In the genomic region with DNA sequence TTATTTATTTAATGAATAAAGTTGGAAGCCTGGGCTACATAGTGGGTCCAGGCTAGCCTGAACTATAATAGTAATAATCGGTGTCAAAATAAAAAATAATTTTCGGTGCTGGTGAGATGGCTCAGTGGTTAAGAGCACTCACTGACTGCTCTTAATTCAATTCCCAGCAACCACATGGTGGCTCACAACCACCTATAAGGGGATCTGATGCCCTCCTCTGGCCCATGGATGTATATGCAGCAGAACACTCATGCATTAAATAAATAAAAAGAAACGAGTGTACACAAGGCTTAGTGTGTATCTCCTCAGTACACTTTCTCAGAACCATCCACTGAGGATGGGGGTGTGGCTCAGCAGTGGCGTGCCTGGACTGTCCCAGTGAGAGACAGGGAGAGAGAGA, we compare ENCODE assay signal across 13 mouse cellular contexts. TPM values are rescaled to one million over a fixed set of nuclear protein-coding genes. Genes with fewer than 3 reads are reported as not detected.
DNase-seq lines count a peak whose midpoint lies in the region; ATAC-seq and TF ChIP-seq lines count a peak whose summit lies in the region.
"Had no signal": no experiment of that assay in that cellular context is flagged by ENCODE, and none has a peak within 500 bp of the region (broad histone marks: within the 10 kb centered on the region; RNA-seq: fewer than 3 reads in every experiment).

No protein-coding gene starts in this region.

- no peaks in the 10 kb centered on the region for H3K27me3 ChIP-seq in heart, postnatal 0 days (ENCODE audit: control insufficient read depth, insufficient read depth, low read length)
- H3K27me3 ChIP-seq in midbrain, postnatal 0 days (ENCODE audit: insufficient read depth, low read length) = no peaks in the 10 kb centered on the region
- no peaks in the 10 kb centered on the region; the same call in 1 of the 2 replicates for H3K27me3 ChIP-seq in midbrain, embryonic 11.5 days (ENCODE audit: control insufficient read depth, insufficient read depth, low read length)
- H3K27me3 ChIP-seq in heart, embryonic 12.5 days (replicated peaks) = peaks cover 34% of the 10 kb centered on the region

- H3K4me2 ChIP-seq in heart, postnatal 0 days (ENCODE audit: low read depth, low read length) = no peak overlapping the region
- H3K4me2 ChIP-seq in midbrain, postnatal 0 days (ENCODE audit: low read depth, low read length, poor library complexity, severe bottlenecking) = no peak overlapping the region
- no peak overlapping the region for H3K4me2 ChIP-seq in midbrain, embryonic 11.5 days
- no peak overlapping the region for H3K4me2 ChIP-seq in heart, embryonic 12.5 days
- H3K4me2 ChIP-seq: hindbrain, embryonic 12.5 days; midbrain, embryonic 13.5 days had no signal

- TF ChIP-seq EP300 in heart, postnatal 0 days (IDR thresholded peaks at IDR 0.05; ENCODE audit: low read depth) = no peak

- DNase-seq in heart, postnatal 0 days (ENCODE audit: low spot score) = no peak
- no peak for DNase-seq in heart, postnatal 4 days
- no peak for DNase-seq in midbrain, postnatal 0 days (ENCODE audit: low spot score)
- DNase-seq in midbrain, embryonic 11.5 days (ENCODE audit: low spot score, missing footprints) = no peak
- DNase-seq in brain, embryonic 14.5 days (ENCODE audit: low read depth) = peak; percentile 3
- DNase-seq in adrenal gland, postnatal 10 days = no peak
- DNase-seq: cerebellum, adult 18-20 months; kidney, adult 11 months; kidney, postnatal 25 days; lung, postnatal 36 days had no signal

- H3K4me1 ChIP-seq in heart, postnatal 0 days (ENCODE audit: control insufficient read depth, insufficient read depth) = no peaks in the 10 kb centered on the region; the same call in 1 of the 2 replicates
- H3K4me1 ChIP-seq in midbrain, postnatal 0 days (ENCODE audit: insufficient read depth, low read length) = no peaks in the 10 kb centered on the region
- no peaks in the 10 kb centered on the region for H3K4me1 ChIP-seq in midbrain, embryonic 11.5 days (ENCODE audit: control insufficient read depth, insufficient read depth, low read length)
- H3K4me1 ChIP-seq in heart, embryonic 12.5 days (replicated peaks) = peaks cover 10% of the 10 kb centered on the region
- H3K4me1 ChIP-seq: hindbrain, embryonic 12.5 days; midbrain, embryonic 13.5 days had no signal

- no peak overlapping the region for H3K27ac ChIP-seq in heart, postnatal 0 days (ENCODE audit: low read depth)
- no peak overlapping the region for H3K27ac ChIP-seq in midbrain, postnatal 0 days (ENCODE audit: low read depth, low read length)
- H3K27ac ChIP-seq in midbrain, embryonic 11.5 days (ENCODE audit: low read depth, low read length) = no peak overlapping the region
- H3K27ac ChIP-seq in heart, embryonic 12.5 days (ENCODE audit: poor library complexity, severe bottlenecking) = no peak overlapping the region
- H3K27ac ChIP-seq: hindbrain, embryonic 12.5 days; midbrain, embryonic 13.5 days had no signal

- no peak for ATAC-seq in heart, postnatal 0 days (ENCODE audit: insufficient read depth, low read depth)
- no peak for ATAC-seq in midbrain, postnatal 0 days (ENCODE audit: low FRiP score)
- ATAC-seq in midbrain, embryonic 11.5 days (ENCODE audit: low FRiP score) = no peak
- ATAC-seq in heart, embryonic 12.5 days (ENCODE audit: insufficient number of reproducible peaks, low FRiP score) = no peak
- ATAC-seq: midbrain, embryonic 13.5 days had no signal

- no peak overlapping the region for H3K4me3 ChIP-seq in heart, postnatal 0 days (ENCODE audit: low read depth, low read length)
- no peak overlapping the region for H3K4me3 ChIP-seq in midbrain, postnatal 0 days (ENCODE audit: low read depth, low read length)
- H3K4me3 ChIP-seq in midbrain, embryonic 11.5 days (ENCODE audit: low read depth, low read length) = no peak overlapping the region
- no peak overlapping the region for H3K4me3 ChIP-seq in heart, embryonic 12.5 days
- H3K4me3 ChIP-seq: hindbrain, embryonic 12.5 days; midbrain, embryonic 13.5 days had no signal

- TF ChIP-seq CTCF in heart, postnatal 0 days (IDR thresholded peaks at IDR 0.05; ENCODE audit: low read depth) = peak; percentile 21; the same call in 1 of the 2 replicates
- TF ChIP-seq CTCF in midbrain, postnatal 0 days (IDR thresholded peaks at IDR 0.05) = peak; percentile 25
- TF ChIP-seq CTCF in brain, embryonic 14.5 days (IDR thresholded peaks at IDR 0.05; ENCODE audit: borderline replicate concordance, extremely low read depth, insufficient read depth, insufficient read length) = no peak

- no peak overlapping the region for H3K9ac ChIP-seq in heart, postnatal 0 days (replicated peaks; ENCODE audit: low read depth, low read length)
- H3K9ac ChIP-seq in midbrain, postnatal 0 days (replicated peaks; ENCODE audit: low read length, poor library complexity, severe bottlenecking) = no peak overlapping the region
- H3K9ac ChIP-seq in midbrain, embryonic 11.5 days (ENCODE audit: low read length) = no peak overlapping the region
- H3K9ac ChIP-seq in heart, embryonic 12.5 days = no peak overlapping the region
- H3K9ac ChIP-seq: hindbrain, embryonic 12.5 days; midbrain, embryonic 13.5 days had no signal

- 64% methylated on average over 4 of the region's 4 CpGs for WGBS in heart, postnatal 0 days
- 67% methylated on average over 4 of the region's 4 CpGs for WGBS in midbrain, postnatal 0 days
- WGBS in midbrain, embryonic 11.5 days = 67% methylated on average over 4 of the region's 4 CpGs
- WGBS in heart, embryonic 12.5 days = 54% methylated on average over 4 of the region's 4 CpGs

- no peaks in the 10 kb centered on the region for H3K9me3 ChIP-seq in heart, postnatal 0 days (replicated peaks; ENCODE audit: control insufficient read depth, low read length)
- H3K9me3 ChIP-seq in midbrain, postnatal 0 days (ENCODE audit: low read length) = no peaks in the 10 kb centered on the region
- H3K9me3 ChIP-seq in midbrain, embryonic 11.5 days (ENCODE audit: control insufficient read depth, low read length) = no peaks in the 10 kb centered on the region
- H3K9me3 ChIP-seq in heart, embryonic 12.5 days (replicated peaks) = no peaks in the 10 kb centered on the region
- H3K9me3 ChIP-seq: hindbrain, embryonic 12.5 days; midbrain, embryonic 13.5 days had no signal

- H3K36me3 ChIP-seq in heart, postnatal 0 days (replicated peaks; ENCODE audit: control insufficient read depth, insufficient read depth, low read length) = no peaks in the 10 kb centered on the region
- H3K36me3 ChIP-seq in midbrain, postnatal 0 days (ENCODE audit: insufficient read depth, low read length) = no peaks in the 10 kb centered on the region
- no peaks in the 10 kb centered on the region for H3K36me3 ChIP-seq in midbrain, embryonic 11.5 days (ENCODE audit: control insufficient read depth, insufficient read depth, low read length)
- no peaks in the 10 kb centered on the region for H3K36me3 ChIP-seq in heart, embryonic 12.5 days
- H3K36me3 ChIP-seq: hindbrain, embryonic 12.5 days; midbrain, embryonic 13.5 days had no signal

- no peak for TF ChIP-seq POLR2A in brain, embryonic 14.5 days (IDR thresholded peaks at IDR 0.05; ENCODE audit: borderline replicate concordance, extremely low read depth, insufficient read depth, insufficient read length, poor library complexity, severe bottlenecking)

RNA-seq across cellular contexts. Expression of a gene that starts 28.7 kb away (rescaled TPM):
- total RNA-seq in heart, postnatal 0 days (2014; rRNA removed; ENCODE audit: low replicate concordance) = 30.0 and 66.2 TPM in 2 replicates
- polyA plus RNA-seq in heart, postnatal 0 days (2015; fragmentation: Nextera tagmentation; extraction: Ambion mirVana) = 10.4 and 11.3 TPM in 2 replicates
- 10 to 100 TPM; 15.8 to 18.4 TPM for total RNA-seq in heart, postnatal 4 days (2021)
- 28.6 and 62.9 TPM in 2 replicates for total RNA-seq in midbrain, postnatal 0 days (2014; rRNA removed)
- 8.9 and 10.0 TPM in 2 replicates for polyA plus RNA-seq in midbrain, postnatal 0 days (2015; fragmentation: Nextera tagmentation; extraction: Ambion mirVana)
- 20.1 and 21.2 TPM in 2 replicates for polyA plus RNA-seq in midbrain, embryonic 11.5 days (2014; fragmentation: Nextera tagmentation; extraction: Ambion mirVana)
- 11.5 and 14.1 TPM in 2 replicates for polyA plus RNA-seq in brain, embryonic 14.5 days (2012; rRNA removed)
- 10 to 100 TPM; 23.2 to 23.5 TPM for total RNA-seq in adrenal gland, postnatal 10 days (2021)
- polyA plus RNA-seq in heart, embryonic 12.5 days (2016; fragmentation: Nextera tagmentation; extraction: Ambion mirVana) = 26.8 and 27.2 TPM in 2 replicates

RNA-seq across cellular contexts. Expression of a gene that starts 31.1 kb away (rescaled TPM):
- total RNA-seq in heart, postnatal 0 days (2014; rRNA removed; ENCODE audit: low replicate concordance) = 1.2 and 16.0 TPM in 2 replicates
- polyA plus RNA-seq in heart, postnatal 0 days (2015; fragmentation: Nextera tagmentation; extraction: Ambion mirVana) = 3.4 and 5.3 TPM in 2 replicates
- 1 to 10 TPM; 8.4 to 9.6 TPM for total RNA-seq in heart, postnatal 4 days (2021)
- total RNA-seq in midbrain, postnatal 0 days (2014; rRNA removed) = 0.38 and 1.2 TPM in 2 replicates
- 0.79 and 1.2 TPM in 2 replicates for polyA plus RNA-seq in midbrain, postnatal 0 days (2015; fragmentation: Nextera tagmentation; extraction: Ambion mirVana)
- polyA plus RNA-seq in midbrain, embryonic 11.5 days (2014; fragmentation: Nextera tagmentation; extraction: Ambion mirVana) = 1.2 and 2.1 TPM in 2 replicates
- polyA plus RNA-seq in brain, embryonic 14.5 days (2012; rRNA removed) = 1.8 and 1.9 TPM in 2 replicates
- total RNA-seq in adrenal gland, postnatal 10 days (2021) = 10 to 100 TPM; 59.1 to 71.7 TPM
- 0.59 and 1.0 TPM in 2 replicates for polyA plus RNA-seq in heart, embryonic 12.5 days (2016; fragmentation: Nextera tagmentation; extraction: Ambion mirVana)

RNA-seq across cellular contexts. Expression of a gene that starts 42.7 kb away (rescaled TPM):
- 3.7 and 5.6 TPM in 2 replicates for total RNA-seq in heart, postnatal 0 days (2014; rRNA removed; ENCODE audit: low replicate concordance)
- 1.0 and 1.1 TPM in 2 replicates for polyA plus RNA-seq in heart, postnatal 0 days (2015; fragmentation: Nextera tagmentation; extraction: Ambion mirVana)
- total RNA-seq in heart, postnatal 4 days (2021) = 1 to 10 TPM; 2.8 to 2.9 TPM
- 95.4 and 107 TPM in 2 replicates for total RNA-seq in midbrain, postnatal 0 days (2014; rRNA removed)
- 31.2 and 32.0 TPM in 2 replicates for polyA plus RNA-seq in midbrain, postnatal 0 days (2015; fragmentation: Nextera tagmentation; extraction: Ambion mirVana)
- 6.8 and 9.6 TPM in 2 replicates for polyA plus RNA-seq in midbrain, embryonic 11.5 days (2014; fragmentation: Nextera tagmentation; extraction: Ambion mirVana)
- polyA plus RNA-seq in brain, embryonic 14.5 days (2012; rRNA removed) = 63.2 and 75.0 TPM in 2 replicates
- total RNA-seq in adrenal gland, postnatal 10 days (2021) = 1 to 10 TPM; 3.8 to 4.5 TPM
- 4.4 and 4.7 TPM in 2 replicates for polyA plus RNA-seq in heart, embryonic 12.5 days (2016; fragmentation: Nextera tagmentation; extraction: Ambion mirVana)

RNA-seq across cellular contexts. Expression of a gene that starts 47.3 kb away (rescaled TPM):
- total RNA-seq in heart, postnatal 0 days (2014; rRNA removed; ENCODE audit: low replicate concordance) = 10.6 and 23.2 TPM in 2 replicates
- 51.8 and 54.5 TPM in 2 replicates for polyA plus RNA-seq in heart, postnatal 0 days (2015; fragmentation: Nextera tagmentation; extraction: Ambion mirVana)
- total RNA-seq in heart, postnatal 4 days (2021) = 10 to 100 TPM; 31.1 to 31.9 TPM
- 20.0 and 33.2 TPM in 2 replicates for total RNA-seq in midbrain, postnatal 0 days (2014; rRNA removed)
- polyA plus RNA-seq in midbrain, postnatal 0 days (2015; fragmentation: Nextera tagmentation; extraction: Ambion mirVana) = 39.2 and 39.7 TPM in 2 replicates
- 39.2 and 42.6 TPM in 2 replicates for polyA plus RNA-seq in midbrain, embryonic 11.5 days (2014; fragmentation: Nextera tagmentation; extraction: Ambion mirVana)
- polyA plus RNA-seq in brain, embryonic 14.5 days (2012; rRNA removed) = 22.6 and 22.9 TPM in 2 replicates
- 10 to 100 TPM; 41.9 to 43.3 TPM for total RNA-seq in adrenal gland, postnatal 10 days (2021)
- polyA plus RNA-seq in heart, embryonic 12.5 days (2016; fragmentation: Nextera tagmentation; extraction: Ambion mirVana) = 34.2 and 38.2 TPM in 2 replicates

RNA-seq across cellular contexts. Expression of a gene that starts 56.0 kb away (rescaled TPM):
- total RNA-seq in heart, postnatal 0 days (2014; rRNA removed; ENCODE audit: low replicate concordance) = 34.2 and 49.6 TPM in 2 replicates
- polyA plus RNA-seq in heart, postnatal 0 days (2015; fragmentation: Nextera tagmentation; extraction: Ambion mirVana) = 33.7 and 38.2 TPM in 2 replicates
- total RNA-seq in heart, postnatal 4 days (2021) = 10 to 100 TPM; 28.5 to 37.0 TPM
- total RNA-seq in midbrain, postnatal 0 days (2014; rRNA removed) = 48.3 and 49.9 TPM in 2 replicates
- polyA plus RNA-seq in midbrain, postnatal 0 days (2015; fragmentation: Nextera tagmentation; extraction: Ambion mirVana) = 63.6 and 65.5 TPM in 2 replicates
- polyA plus RNA-seq in midbrain, embryonic 11.5 days (2014; fragmentation: Nextera tagmentation; extraction: Ambion mirVana) = 105 and 116 TPM in 2 replicates
- polyA plus RNA-seq in brain, embryonic 14.5 days (2012; rRNA removed) = 81.8 and 112 TPM in 2 replicates
- total RNA-seq in adrenal gland, postnatal 10 days (2021) = 10 to 100 TPM; 41.3 to 44.6 TPM
- polyA plus RNA-seq in heart, embryonic 12.5 days (2016; fragmentation: Nextera tagmentation; extraction: Ambion mirVana) = 63.6 and 68.5 TPM in 2 replicates
